ENCODE assay signal across 8 mouse cellular contexts in genomic region chr11:110380310-110380668, GRCm38 (mm10). TPM values are rescaled to one million over a fixed set of nuclear protein-coding genes. Genes with fewer than 3 reads are reported as not detected.
DNase-seq lines count a peak whose midpoint lies in the region; ATAC-seq and TF ChIP-seq lines count a peak whose summit lies in the region.

No protein-coding gene starts in this region.

- no peaks in the 10 kb centered on the region; the same call in 1 of the 2 replicates for H3K4me1 ChIP-seq in liver, adult 2 months (ENCODE audit: control insufficient read depth, insufficient read depth, low read length)
- H3K4me1 ChIP-seq in forebrain, embryonic 10.5 days = peaks cover 12% of the 10 kb centered on the region
- peaks cover 9% of the 10 kb centered on the region; the same call in 1 of the 2 replicates for H3K4me1 ChIP-seq in intestine, embryonic 16.5 days (ENCODE audit: control insufficient read depth, insufficient read depth, low read length)
- no peaks in the 10 kb centered on the region for H3K4me1 ChIP-seq in neural tube, embryonic 12.5 days

- WGBS in liver, adult 2 months = 7% methylated on average over 15 of the region's 15 CpGs
- WGBS in forebrain, embryonic 10.5 days = 37% methylated on average over 15 of the region's 15 CpGs
- WGBS in intestine, embryonic 16.5 days = 13% methylated on average over 15 of the region's 15 CpGs
- WGBS in neural tube, embryonic 12.5 days = 40% methylated on average over 15 of the region's 15 CpGs

- peak; percentile 49 for ATAC-seq in intestine, embryonic 16.5 days
- ATAC-seq in neural tube, embryonic 12.5 days (ENCODE audit: low FRiP score, low read depth) = no peak

- H3K9me3 ChIP-seq in forebrain, embryonic 10.5 days = no peaks in the 10 kb centered on the region
- H3K9me3 ChIP-seq in intestine, embryonic 16.5 days (ENCODE audit: control insufficient read depth, low read length) = no peaks in the 10 kb centered on the region; the same call in 1 of the 2 replicates
- no peaks in the 10 kb centered on the region for H3K9me3 ChIP-seq in neural tube, embryonic 12.5 days

- H3K27ac ChIP-seq in liver, adult 2 months (replicated peaks; ENCODE audit: insufficient read depth, low read depth, low read length) = peak overlapping the region; percentile 40
- H3K27ac ChIP-seq in forebrain, embryonic 10.5 days = peak overlapping the region; percentile 74
- peak overlapping the region; percentile 94 for H3K27ac ChIP-seq in intestine, embryonic 16.5 days (ENCODE audit: low read length)
- H3K27ac ChIP-seq in neural tube, embryonic 12.5 days = no peak overlapping the region

- peak overlapping the region; percentile 74 for H3K4me2 ChIP-seq in intestine, embryonic 16.5 days (ENCODE audit: low read depth, low read length)
- peak overlapping the region; percentile 59 for H3K4me2 ChIP-seq in neural tube, embryonic 12.5 days (replicated peaks)

- H3K27me3 ChIP-seq in liver, adult 2 months (ENCODE audit: control insufficient read depth, insufficient read depth, low read length) = no peaks in the 10 kb centered on the region
- peaks cover 6% of the 10 kb centered on the region; the same call in 1 of the 2 replicates for H3K27me3 ChIP-seq in forebrain, embryonic 10.5 days (ENCODE audit: poor library complexity, severe bottlenecking)
- H3K27me3 ChIP-seq in intestine, embryonic 16.5 days (replicated peaks; ENCODE audit: control insufficient read depth, insufficient read depth, low read length) = no peaks in the 10 kb centered on the region
- no peaks in the 10 kb centered on the region for H3K27me3 ChIP-seq in neural tube, embryonic 12.5 days (replicated peaks)

- H3K79me2 ChIP-seq in liver, adult 2 months (ENCODE audit: control insufficient read depth, insufficient read depth, low read length) = no peaks in the 10 kb centered on the region

- peak overlapping the region; percentile 19 for H3K4me3 ChIP-seq in liver, adult 2 months (ENCODE audit: insufficient read depth, low read depth, low read length)
- H3K4me3 ChIP-seq in forebrain, embryonic 10.5 days = peak overlapping the region; percentile 48
- peak overlapping the region; percentile 45 for H3K4me3 ChIP-seq in intestine, embryonic 16.5 days (ENCODE audit: low read length)
- H3K4me3 ChIP-seq in neural tube, embryonic 12.5 days = peak overlapping the region; percentile 24

- peak overlapping the region; percentile 25 for H3K9ac ChIP-seq in liver, adult 2 months (ENCODE audit: low read depth, low read length)
- H3K9ac ChIP-seq in intestine, embryonic 16.5 days (ENCODE audit: low read depth, low read length) = peak overlapping the region; percentile 64; the same call in 1 of the 2 replicates
- no peak overlapping the region for H3K9ac ChIP-seq in neural tube, embryonic 12.5 days

- no peak for TF ChIP-seq POLR2A in liver, adult 2 months (IDR thresholded peaks at IDR 0.05; ENCODE audit: extremely low read depth, insufficient read depth, low read length)

- H3K36me3 ChIP-seq in liver, adult 2 months (ENCODE audit: control insufficient read depth, insufficient read depth, low read length) = no peaks in the 10 kb centered on the region
- no peaks in the 10 kb centered on the region for H3K36me3 ChIP-seq in forebrain, embryonic 10.5 days (replicated peaks)
- H3K36me3 ChIP-seq in intestine, embryonic 16.5 days (ENCODE audit: control insufficient read depth, insufficient read depth, low read length) = no peaks in the 10 kb centered on the region
- H3K36me3 ChIP-seq in neural tube, embryonic 12.5 days = no peaks in the 10 kb centered on the region

- DNase-seq in liver, adult 2 months (ENCODE audit: extremely low read depth, low read depth, low spot score) = no peak
- DNase-seq in liver = no peak
- no peak for DNase-seq in forebrain, embryonic 10.5 days (ENCODE audit: extremely low spot score, low spot score)
- DNase-seq in urinary bladder, postnatal 10 days (ENCODE audit: low spot score) = no peak
- no peak for DNase-seq in retina, postnatal 1 day
- no peak for DNase-seq in layer of hippocampus, postnatal 25 days (ENCODE audit: extremely low spot score in 1 of 2, low spot score in 1 of 2)

- no peak for TF ChIP-seq CTCF in liver, adult 2 months (IDR thresholded peaks at IDR 0.05; ENCODE audit: low read depth, low read length)

RNA-seq across cellular contexts. Expression of gene Map2k6, which starts 18.6 kb away (rescaled TPM):
- total RNA-seq in liver, adult 2 months (2014; rRNA removed) = 13.0 and 22.5 TPM in 2 replicates
- 2.0 and 2.8 TPM in 2 replicates for polyA plus RNA-seq in liver, adult 2 months (2012; rRNA removed)
- 36.0 and 42.6 TPM in 2 replicates for polyA plus RNA-seq in forebrain, embryonic 10.5 days (2016; fragmentation: Nextera tagmentation; extraction: Ambion mirVana)
- polyA plus RNA-seq in intestine, embryonic 16.5 days (2015; fragmentation: Nextera tagmentation; extraction: Ambion mirVana) = 15.4 and 17.4 TPM in 2 replicates
- polyA plus RNA-seq in neural tube, embryonic 12.5 days (2016; fragmentation: Nextera tagmentation; extraction: Ambion mirVana) = 25.7 and 25.9 TPM in 2 replicates
- 10 to 100 TPM; 30.2 to 34.7 TPM for total RNA-seq in layer of hippocampus, postnatal 25 days (2021)

RNA-seq across cellular contexts. Expression of gene Abca5, which starts 42.8 kb away (rescaled TPM):
- total RNA-seq in liver, adult 2 months (2014; rRNA removed) = 3.6 and 4.0 TPM in 2 replicates
- polyA plus RNA-seq in liver, adult 2 months (2012; rRNA removed) = 0.49 and 0.58 TPM in 2 replicates
- 2.6 and 2.9 TPM in 2 replicates for polyA plus RNA-seq in forebrain, embryonic 10.5 days (2016; fragmentation: Nextera tagmentation; extraction: Ambion mirVana)
- polyA plus RNA-seq in intestine, embryonic 16.5 days (2015; fragmentation: Nextera tagmentation; extraction: Ambion mirVana) = 1.9 and 2.7 TPM in 2 replicates
- polyA plus RNA-seq in neural tube, embryonic 12.5 days (2016; fragmentation: Nextera tagmentation; extraction: Ambion mirVana) = 5.7 and 5.8 TPM in 2 replicates
- total RNA-seq in layer of hippocampus, postnatal 25 days (2021) = 10 to 100 TPM; 33.4 to 39.9 TPM
